Mouse (Mus musculus): ENCODE measurements around the gene Abcd3. TPM values are rescaled to one million over a fixed set of nuclear protein-coding genes. Genes with fewer than 3 reads are reported as not detected.

The Abcd3 gene
- total RNA-seq, 2 experiments from 2014 or later: 31.1 to 37.0 TPM

GRCm38 (mm10) chr3:121718679-121719078 lies 96.4 kb downstream of the Abcd3 start:
- intact Hi-C loops (cut with DNase I; ENCODE audit: low total_unique reads): no loop called here
- DNase-seq: no peak

GRCm38 (mm10) chr3:121716480-121716879 lies 98.6 kb downstream of the Abcd3 start:
- intact Hi-C loops (cut with DNase I; ENCODE audit: low total_unique reads): no loop called here
- DNase-seq: no peak

- intact Hi-C loops (cut with DNase I; ENCODE audit: low total_unique reads): no loop called here
- no peak for DNase-seq
Measured at GRCm38 (mm10) chr3:121715741-121716459, 99.2 kb downstream of the Abcd3 start.

GRCm38 (mm10) chr3:121715336-121715735 lies 99.8 kb downstream of the Abcd3 start:
- no peak for DNase-seq
- intact Hi-C loops (cut with DNase I; ENCODE audit: low total_unique reads): no loop called here

GRCm38 (mm10) chr3:121714461-121714860 lies 100.6 kb downstream of the Abcd3 start:
- intact Hi-C loops (cut with DNase I; ENCODE audit: low total_unique reads): no loop called here
- no peak for DNase-seq

GRCm38 (mm10) chr3:121713816-121714215 lies 101.3 kb downstream of the Abcd3 start:
- intact Hi-C loops (cut with DNase I; ENCODE audit: low total_unique reads): no loop called here
- no peak for DNase-seq

GRCm38 (mm10) chr3:121713151-121713701 lies 101.9 kb downstream of the Abcd3 start:
- intact Hi-C loops (cut with DNase I; ENCODE audit: low total_unique reads): no loop called here
- DNase-seq: no peak

GRCm38 (mm10) chr3:121712222-121712621 lies 102.9 kb downstream of the Abcd3 start:
- intact Hi-C loops (cut with DNase I; ENCODE audit: low total_unique reads): no loop called here
- no peak for DNase-seq

GRCm38 (mm10) chr3:121710894-121711531 lies 104.1 kb downstream of the Abcd3 start:
- DNase-seq: no peak
- intact Hi-C loops (cut with DNase I; ENCODE audit: low total_unique reads): no loop called here

Other genes starting within 250 kb of the Abcd3 start
- gene 4930432M17Rik, start 144.5 kb downstream of the Abcd3 start, total RNA-seq (2021): not detected
- 1 to 10 TPM; 4.5 to 7.3 TPM for gene F3, start 91.8 kb downstream of the Abcd3 start, total RNA-seq (2021)
- gene Arhgap29, start 137.2 kb upstream of the Abcd3 start, total RNA-seq (2021): 10 to 100 TPM; 27.2 to 29.6 TPM
- gene Abca4, start 229.1 kb upstream of the Abcd3 start, total RNA-seq (2021): 1 to 10 TPM; 1.0 to 1.1 TPM

All from gastrocnemius, postnatal 14 days (tissue).